ENCODE assay signal across 9 mouse cellular contexts in the genomic region with DNA sequence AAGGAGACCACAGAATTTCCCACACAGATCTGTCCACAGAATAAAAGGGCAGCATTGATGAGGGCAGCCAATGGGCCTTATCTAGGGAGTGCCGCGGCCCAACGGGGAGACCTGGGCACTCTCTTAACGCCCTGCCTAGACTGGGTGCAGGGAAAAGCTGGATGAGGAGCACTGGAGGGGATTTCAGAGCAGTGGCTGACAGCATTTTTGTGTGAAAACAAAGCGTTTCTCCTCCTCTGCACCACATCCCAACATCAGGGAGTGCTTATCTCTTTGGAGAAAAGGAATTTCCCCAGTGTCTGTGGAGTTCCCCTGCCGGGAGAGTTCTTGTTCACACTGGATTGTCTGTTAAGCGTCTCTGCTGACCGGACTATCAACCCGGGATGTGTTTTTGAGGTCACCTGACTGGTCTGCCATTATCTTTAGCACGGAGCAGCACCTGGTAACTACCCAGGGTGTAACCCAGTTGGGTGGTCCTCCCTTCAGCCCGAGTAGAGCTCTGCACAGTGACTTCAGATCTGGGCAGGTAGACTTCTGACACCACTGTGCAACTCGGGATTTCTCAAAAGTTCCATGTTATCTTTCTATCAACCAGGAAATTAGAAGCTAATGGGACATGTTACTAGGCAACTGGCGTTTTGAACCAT. TPM values are rescaled to one million over a fixed set of nuclear protein-coding genes. Genes with fewer than 3 reads are reported as not detected.
DNase-seq lines count a peak whose midpoint lies in the region; ATAC-seq lines count a peak whose summit lies in the region.
"Had no signal": no experiment of that assay in that cellular context is flagged by ENCODE, and none has a peak within 500 bp of the region (broad histone marks: within the 10 kb centered on the region; RNA-seq: fewer than 3 reads in every experiment).

No protein-coding gene starts in this region.

- no peak overlapping the region for H3K4me3 ChIP-seq in lung, embryonic 16.5 days (ENCODE audit: low read length)
- H3K4me3 ChIP-seq in hindbrain, embryonic 10.5 days: peak overlapping the region; percentile 20
- no peak overlapping the region for H3K4me3 ChIP-seq in midbrain, embryonic 11.5 days (ENCODE audit: low read depth, low read length)

- no peak overlapping the region for H3K9ac ChIP-seq in lung, embryonic 16.5 days (ENCODE audit: low read length)
- H3K9ac ChIP-seq in midbrain, embryonic 11.5 days (ENCODE audit: low read length): no peak overlapping the region

- no peaks in the 10 kb centered on the region for H3K4me1 ChIP-seq in lung, embryonic 16.5 days (replicated peaks; ENCODE audit: control insufficient read depth, insufficient read depth, low read length)
- H3K4me1 ChIP-seq in hindbrain, embryonic 10.5 days (replicated peaks): peaks cover 26% of the 10 kb centered on the region
- H3K4me1 ChIP-seq in midbrain, embryonic 11.5 days (ENCODE audit: control insufficient read depth, insufficient read depth, low read length): peaks cover 2% of the 10 kb centered on the region; the same call in 1 of the 2 replicates

- peak overlapping the region; percentile 23 for H3K4me2 ChIP-seq in lung, embryonic 16.5 days (ENCODE audit: low read depth, low read length)
- 0 out of 2 replicates have a peak overlapping the region, but pooled peaks have one; percentile 20 for H3K4me2 ChIP-seq in midbrain, embryonic 11.5 days

- 0 out of 2 replicates have a peak, but pooled peaks have one; percentile 52 for ATAC-seq in lung, embryonic 16.5 days (ENCODE audit: low read depth)
- peak; percentile 46; the same call in 1 of the 2 replicates for ATAC-seq in midbrain, embryonic 11.5 days (ENCODE audit: low FRiP score)

- DNase-seq in lung, postnatal 10 days: no peak
- peak; percentile 30 for DNase-seq in hindbrain, embryonic 10.5 days (ENCODE audit: low spot score)
- DNase-seq in midbrain, embryonic 11.5 days (ENCODE audit: low spot score, missing footprints): peak; percentile 86
- no peak for DNase-seq in left cerebral cortex, adult 9 months (ENCODE audit: low spot score in 2 of 2)
- no peak for DNase-seq in ovary, adult 18-20 months (ENCODE audit: low spot score)
- DNase-seq in thymus, postnatal 0 days (ENCODE audit: low spot score): no peak
- DNase-seq in c-Kit-positive CD71-positive TER-119-positive erythroid progenitor cells, embryonic 14.5 days (ENCODE audit: low spot score): no peak
- DNase-seq: lung, postnatal 4 days had no signal

- no peaks in the 10 kb centered on the region for H3K36me3 ChIP-seq in lung, embryonic 16.5 days (ENCODE audit: control insufficient read depth, insufficient read depth, low read length)
- no peaks in the 10 kb centered on the region for H3K36me3 ChIP-seq in hindbrain, embryonic 10.5 days
- no peaks in the 10 kb centered on the region for H3K36me3 ChIP-seq in midbrain, embryonic 11.5 days (ENCODE audit: control insufficient read depth, insufficient read depth, low read length)

- H3K27ac ChIP-seq in lung, embryonic 16.5 days (ENCODE audit: low read length): no peak overlapping the region
- H3K27ac ChIP-seq in hindbrain, embryonic 10.5 days: peak overlapping the region; percentile 51
- H3K27ac ChIP-seq in midbrain, embryonic 11.5 days (ENCODE audit: low read depth, low read length): no peak overlapping the region

- peaks cover 5% of the 10 kb centered on the region; the same call in 1 of the 2 replicates for H3K9me3 ChIP-seq in lung, embryonic 16.5 days (ENCODE audit: control insufficient read depth, low read length)
- peaks cover 5% of the 10 kb centered on the region; the same call in 1 of the 2 replicates for H3K9me3 ChIP-seq in hindbrain, embryonic 10.5 days
- no peaks in the 10 kb centered on the region for H3K9me3 ChIP-seq in midbrain, embryonic 11.5 days (ENCODE audit: control insufficient read depth, low read length)

- no peaks in the 10 kb centered on the region for H3K27me3 ChIP-seq in lung, embryonic 16.5 days (ENCODE audit: control insufficient read depth, insufficient read depth, low read depth, low read length)
- no peaks in the 10 kb centered on the region for H3K27me3 ChIP-seq in hindbrain, embryonic 10.5 days (ENCODE audit: insufficient read depth, poor library complexity, severe bottlenecking)
- H3K27me3 ChIP-seq in midbrain, embryonic 11.5 days (ENCODE audit: control insufficient read depth, insufficient read depth, low read length): no peaks in the 10 kb centered on the region

- WGBS in lung, embryonic 16.5 days: 6% methylated on average over 13 of the region's 13 CpGs
- WGBS in hindbrain, embryonic 10.5 days: 8% methylated on average over 13 of the region's 13 CpGs
- 6% methylated on average over 13 of the region's 13 CpGs for WGBS in midbrain, embryonic 11.5 days

RNA-seq across cellular contexts. Expression of gene Cdk13, which starts 50.7 kb away (rescaled TPM):
- polyA plus RNA-seq in lung, embryonic 16.5 days (2015; fragmentation: Nextera tagmentation; extraction: Ambion mirVana): 11.9 and 12.4 TPM in 2 replicates
- polyA plus RNA-seq in hindbrain, embryonic 10.5 days (2016; fragmentation: Nextera tagmentation; extraction: Ambion mirVana): 15.0 and 16.3 TPM in 2 replicates
- 15.8 and 17.1 TPM in 2 replicates for polyA plus RNA-seq in midbrain, embryonic 11.5 days (2014; fragmentation: Nextera tagmentation; extraction: Ambion mirVana)
- polyA plus RNA-seq in thymus, postnatal 0 days (2015; fragmentation: Nextera tagmentation; extraction: Ambion mirVana): 18.5 and 26.6 TPM in 2 replicates

Comparison
In these comparisons a context has a peak if more than half of its experiments do, and no peak if none do; other contexts are left out.
1. DNase-seq: peak in hindbrain, embryonic 10.5 days (single experiment) and midbrain, embryonic 11.5 days (single experiment); none in lung, postnatal 10 days (single experiment), left cerebral cortex, adult 9 months (0 of 2), ovary, adult 18-20 months (single experiment), thymus, postnatal 0 days (single experiment) and c-Kit-positive CD71-positive TER-119-positive erythroid progenitor cells, embryonic 14.5 days (single experiment).